Mouse (Mus musculus) testis, adult 2 months (tissue): ENCODE results near the gene Ube2f.

Experiments
- CTCF ChIP-seq: fragments of 200-500 bp; IDR thresholded peaks from 2 replicates; pipeline ENCODE4 v1.5.1; 2012; ENCODE audit warnings: low read depth, mild to moderate bottlenecking, inconsistent platforms, low read length, moderate library complexity; ENCODE audit not compliant: control insufficient read depth, insufficient read depth, insufficient replicate concordance
- POLR2A ChIP-seq: fragments of 200-500 bp; IDR thresholded peaks from 2 replicates; pipeline ENCODE4 v1.6.1; 2012; ENCODE audit warnings: low read depth, mild to moderate bottlenecking, inconsistent platforms, low read length, moderate library complexity; ENCODE audit not compliant: control insufficient read depth

- TF ChIP-seq POLR2A (no peak), CTCF (no peak)
These were observed 27.4 kb downstream of the Ube2f start for GRCm38 (mm10) chr1:91277480-91277879.
